Mouse (Mus musculus) c-Kit-positive CD71-positive TER-119-negative erythroid progenitor cells, embryonic 14.5 days (primary cell): ENCODE measurements around the gene Spaca3.

Experiments used
- DNase-seq: peaks from one replicate; pipeline ENCODE4 v3.0.0-alpha.2; 2013; ENCODE audit warnings: low read depth

Spaca3 gene

DNA sequence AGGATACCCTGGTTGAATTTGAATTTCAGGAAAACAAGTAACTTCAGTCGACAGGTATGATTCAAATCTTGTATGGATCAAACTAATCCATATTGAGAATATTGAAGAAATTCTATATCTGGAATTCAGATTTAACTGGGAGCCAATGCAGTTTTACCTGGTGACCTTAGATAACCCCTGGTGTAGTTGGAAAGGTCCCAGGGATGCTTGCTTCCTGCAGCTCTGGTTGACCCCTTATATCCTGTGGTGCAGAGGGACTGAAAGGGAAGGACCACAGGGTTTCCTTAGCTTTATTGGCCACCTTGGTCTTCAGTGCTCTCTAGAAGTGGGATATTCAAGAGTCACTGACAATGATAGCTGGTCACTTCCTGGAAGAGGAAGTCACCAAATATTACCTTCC, 9.9 kb downstream of the Spaca3 start:
- no peak for DNase-seq

DNA sequence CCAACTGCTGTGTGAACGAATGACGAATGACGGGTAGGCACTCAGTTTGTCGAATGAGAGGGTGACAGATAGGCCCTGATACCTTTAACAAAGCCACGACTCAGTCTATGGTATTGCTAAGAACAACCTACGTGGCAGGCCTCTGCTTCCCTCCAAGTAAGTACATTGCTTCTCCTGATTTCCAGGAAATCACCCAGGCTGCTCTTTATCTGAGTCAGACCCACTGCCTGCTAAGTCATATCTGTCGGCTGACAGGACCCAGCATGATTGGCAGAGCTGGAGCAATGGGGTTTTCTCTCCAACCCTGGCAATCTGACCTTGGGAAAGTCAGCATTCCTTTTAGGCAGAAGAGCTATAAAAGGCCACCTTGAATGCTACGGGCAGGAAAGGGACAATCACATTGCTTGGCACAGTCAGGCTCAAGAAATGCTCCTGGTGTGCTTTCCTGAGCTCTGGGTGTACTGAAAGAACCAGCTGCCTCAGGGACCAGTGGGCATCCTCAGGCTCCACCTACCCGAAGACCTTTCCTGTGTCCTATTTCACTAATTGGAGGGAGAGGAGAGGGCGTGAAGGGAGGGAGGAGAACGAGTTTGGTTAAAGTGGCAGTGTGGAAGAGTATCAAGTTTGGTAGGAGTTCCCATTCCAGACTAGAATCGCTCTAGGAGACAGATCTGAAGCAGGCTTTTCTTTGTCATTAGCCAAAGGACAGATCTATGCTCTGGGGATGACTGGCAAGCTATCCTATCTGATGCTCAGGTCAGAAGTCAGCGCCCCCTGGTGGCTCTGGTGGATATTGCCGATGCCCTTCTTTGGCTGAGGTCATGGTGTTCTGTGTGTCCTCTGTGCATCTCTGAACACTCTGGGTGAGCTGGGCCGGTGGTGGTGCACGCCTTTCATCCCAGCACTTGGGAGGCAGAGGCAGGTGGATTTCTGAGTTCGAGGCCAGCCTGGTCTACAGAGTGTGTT, 14.6 kb downstream of the Spaca3 start:
- DNase-seq: peak; percentile 78

GRCm38 (mm10) chr11:80877131-80877651, 19.0 kb downstream of the Spaca3 start:
- no peak for DNase-seq

GRCm38 (mm10) chr11:80878026-80878425, 19.9 kb downstream of the Spaca3 start:
- no peak for DNase-seq

DNA sequence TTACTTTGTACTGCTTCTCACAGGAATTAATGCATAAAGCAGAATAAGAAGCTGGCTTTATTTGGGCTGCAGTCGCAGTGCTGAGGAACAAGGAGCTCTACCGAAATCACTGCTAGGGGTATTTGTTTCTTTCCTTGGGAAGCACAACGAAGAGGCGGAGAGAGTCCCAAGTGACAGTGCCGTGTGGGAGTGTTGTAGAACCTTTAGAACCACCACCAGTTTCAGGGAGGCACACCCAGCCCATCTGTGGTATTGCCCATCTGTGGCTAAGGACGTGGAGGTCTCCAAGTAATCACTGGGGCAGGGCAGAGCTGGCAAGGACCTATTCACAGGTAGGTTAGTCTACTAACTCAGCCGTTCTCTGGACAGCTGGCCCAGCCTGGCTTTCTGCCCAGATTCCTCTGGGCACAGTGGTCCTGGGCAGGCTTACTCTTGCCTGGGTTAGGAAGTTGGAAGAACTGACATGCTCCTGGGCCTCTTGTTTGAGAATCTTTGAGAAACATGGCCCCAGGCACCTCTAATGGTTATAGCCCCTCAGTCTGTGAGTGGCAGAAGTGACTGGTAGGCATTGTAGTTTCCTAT, 24.2 kb downstream of the Spaca3 start:
- no peak for DNase-seq

DNA sequence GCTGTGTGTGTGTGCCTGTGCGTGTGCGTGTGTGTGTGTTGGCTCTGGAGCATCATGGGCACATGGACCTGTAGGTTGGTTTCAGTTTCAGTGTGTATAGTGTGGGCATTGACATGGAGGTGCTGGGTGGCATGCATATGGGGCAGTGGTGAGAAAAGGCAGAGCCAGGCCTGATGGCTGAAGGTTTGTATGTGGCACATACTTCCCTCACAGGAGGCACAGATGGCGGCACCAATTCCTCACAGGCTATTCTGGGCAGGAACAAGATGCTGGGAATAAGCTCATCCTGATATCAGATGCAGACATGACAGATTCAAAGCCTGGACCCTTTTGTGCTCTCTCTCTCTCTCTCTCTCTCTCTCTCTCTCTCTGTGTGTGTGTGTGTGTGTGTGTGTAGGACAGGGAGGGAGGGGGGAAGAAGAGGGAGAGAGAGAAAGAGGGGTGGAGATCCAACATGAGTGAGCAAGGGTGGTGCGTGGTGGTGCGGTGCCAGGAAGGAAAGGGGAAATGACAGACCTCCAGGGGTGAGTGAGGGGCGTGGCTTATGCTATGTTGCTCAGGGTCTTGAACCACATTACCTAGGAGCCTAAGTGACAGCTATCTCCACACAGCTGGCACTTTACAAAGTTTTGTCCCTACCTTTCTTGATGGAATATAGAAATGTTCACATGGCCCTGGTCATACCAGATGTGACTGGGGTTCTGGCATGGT, 26.5 kb downstream of the Spaca3 start:
- no peak for DNase-seq

DNA sequence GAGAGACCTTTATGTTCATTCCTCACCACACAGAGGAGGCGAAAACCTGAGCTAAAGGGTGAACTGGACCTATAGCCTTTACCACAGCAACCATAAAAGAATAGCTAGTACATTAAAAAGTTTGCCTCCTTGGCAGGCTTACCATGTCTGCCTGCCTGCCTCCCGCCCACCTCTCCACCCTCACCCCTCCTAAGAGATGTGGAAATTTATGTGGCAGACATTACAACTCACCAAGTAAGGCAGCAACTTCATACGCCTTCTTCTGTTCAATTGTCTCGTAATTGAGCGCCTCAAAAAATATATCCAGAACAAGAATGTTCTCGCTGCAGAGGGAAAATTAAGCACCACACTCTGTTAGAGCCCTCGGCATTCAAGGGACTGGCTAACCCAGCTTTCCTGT, 28.2 kb downstream of the Spaca3 start:
- DNase-seq: no peak

DNA sequence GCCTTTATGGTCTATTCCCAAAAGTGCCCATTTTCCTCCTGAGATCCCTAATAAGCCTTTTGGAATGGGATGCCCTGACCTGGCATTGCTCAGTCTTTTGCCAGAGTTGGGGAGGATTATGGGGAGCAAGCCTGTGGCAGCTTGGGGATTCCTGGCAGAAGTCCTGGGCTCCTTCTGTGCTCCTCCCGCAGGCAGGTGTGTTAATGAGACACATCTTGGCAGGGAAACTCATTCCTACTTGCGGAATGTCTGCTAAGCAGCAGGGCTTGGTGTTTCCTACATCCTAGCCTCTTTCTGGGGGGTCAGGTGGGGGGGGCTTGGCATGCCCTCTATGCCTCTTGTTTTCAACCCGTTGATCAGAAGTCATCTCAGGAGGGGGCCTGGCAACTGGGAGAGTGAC, 28.9 kb downstream of the Spaca3 start:
- no peak for DNase-seq

- no peak for DNase-seq
These were observed 31.3 kb downstream of the Spaca3 start for GRCm38 (mm10) chr11:80889336-80890063.

GRCm38 (mm10) chr11:80895853-80896252, 37.7 kb downstream of the Spaca3 start:
- no peak for DNase-seq

DNA sequence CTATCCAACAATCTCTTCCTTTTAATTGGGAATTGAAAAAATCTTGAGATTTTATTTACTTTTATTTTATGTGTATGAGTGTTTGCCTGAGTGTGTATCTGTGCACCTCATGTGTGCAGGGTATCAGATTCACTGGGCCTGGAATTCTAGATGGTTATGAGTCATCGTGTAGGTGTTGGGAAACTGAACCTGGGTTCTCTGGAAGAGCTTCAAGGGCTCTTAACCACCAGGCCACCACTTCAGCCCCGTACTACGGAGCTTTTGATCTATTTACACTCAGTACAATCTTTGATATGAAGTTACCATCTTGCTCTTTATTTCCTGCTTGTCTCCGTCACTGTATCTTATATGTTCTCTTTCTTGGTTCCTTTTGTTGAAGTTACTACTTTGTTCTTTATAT, 42.4 kb downstream of the Spaca3 start:
- DNase-seq: no peak

DNA sequence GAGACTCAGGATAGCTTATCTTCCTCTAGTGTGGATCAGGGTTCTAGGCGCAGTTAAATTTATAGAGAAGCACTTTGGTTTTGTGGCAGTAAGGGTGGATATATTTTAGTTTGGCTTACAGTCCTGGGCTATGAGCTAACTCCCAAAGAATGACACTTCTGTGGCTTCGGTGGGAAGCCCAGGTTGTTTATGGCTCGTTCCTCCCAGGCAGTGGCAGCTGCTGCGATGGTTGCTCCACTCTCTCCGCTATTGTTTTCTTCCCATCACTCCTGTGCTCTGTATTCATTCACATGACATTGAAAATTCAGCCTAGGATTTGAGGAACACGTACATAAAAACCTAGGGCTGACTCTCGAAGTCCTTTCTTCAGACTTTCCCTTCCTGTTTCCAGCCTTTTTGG, 44.5 kb downstream of the Spaca3 start:
- DNase-seq: no peak

DNA sequence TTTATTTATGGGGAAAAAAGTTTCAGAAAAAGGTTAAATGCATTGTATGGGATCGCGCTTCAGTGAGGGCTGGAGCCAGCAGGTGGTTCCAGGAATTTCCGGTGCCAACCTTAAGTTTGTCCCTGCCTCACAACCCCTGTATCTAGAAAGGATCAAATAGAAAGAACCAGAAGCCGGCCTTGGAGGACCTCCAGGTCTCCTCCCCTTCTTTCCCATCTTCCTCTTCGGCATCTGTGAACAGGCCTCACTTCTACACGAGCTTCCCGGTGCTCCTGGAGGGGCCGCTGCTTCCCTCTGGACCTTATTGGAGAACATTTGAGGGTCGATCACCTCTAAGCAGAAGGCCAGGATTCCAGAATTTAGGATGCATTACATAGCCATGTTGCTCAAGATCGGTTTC, 45.3 kb downstream of the Spaca3 start:
- DNase-seq: no peak

- no peak for DNase-seq
These were observed 46.4 kb downstream of the Spaca3 start for GRCm38 (mm10) chr11:80904559-80904958.

DNA sequence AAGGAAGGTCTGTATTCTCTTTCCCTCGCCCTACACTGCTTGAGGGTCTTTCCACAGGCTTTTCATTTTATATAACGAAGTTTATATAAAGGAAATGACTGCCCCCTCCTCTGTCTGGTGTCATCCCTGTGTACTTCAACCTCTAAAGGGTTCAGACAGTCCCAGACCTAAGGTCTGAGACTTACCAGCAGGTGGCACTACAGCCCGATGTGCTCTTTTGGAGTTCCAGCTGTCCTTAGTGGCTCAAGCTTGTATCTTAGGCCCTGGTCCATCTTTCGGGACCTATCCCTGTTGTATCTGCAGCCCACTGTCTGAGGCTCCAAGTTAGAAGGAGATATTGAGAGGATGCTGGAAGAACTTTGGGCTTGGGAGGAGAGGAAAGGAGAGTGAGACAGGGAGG, 48.3 kb downstream of the Spaca3 start:
- DNase-seq: peak; percentile 3

- DNase-seq: no peak
These were observed 49.7 kb downstream of the Spaca3 start for GRCm38 (mm10) chr11:80907820-80908219.

GRCm38 (mm10) chr11:80912721-80913120, 54.6 kb downstream of the Spaca3 start:
- DNase-seq: no peak

DNA sequence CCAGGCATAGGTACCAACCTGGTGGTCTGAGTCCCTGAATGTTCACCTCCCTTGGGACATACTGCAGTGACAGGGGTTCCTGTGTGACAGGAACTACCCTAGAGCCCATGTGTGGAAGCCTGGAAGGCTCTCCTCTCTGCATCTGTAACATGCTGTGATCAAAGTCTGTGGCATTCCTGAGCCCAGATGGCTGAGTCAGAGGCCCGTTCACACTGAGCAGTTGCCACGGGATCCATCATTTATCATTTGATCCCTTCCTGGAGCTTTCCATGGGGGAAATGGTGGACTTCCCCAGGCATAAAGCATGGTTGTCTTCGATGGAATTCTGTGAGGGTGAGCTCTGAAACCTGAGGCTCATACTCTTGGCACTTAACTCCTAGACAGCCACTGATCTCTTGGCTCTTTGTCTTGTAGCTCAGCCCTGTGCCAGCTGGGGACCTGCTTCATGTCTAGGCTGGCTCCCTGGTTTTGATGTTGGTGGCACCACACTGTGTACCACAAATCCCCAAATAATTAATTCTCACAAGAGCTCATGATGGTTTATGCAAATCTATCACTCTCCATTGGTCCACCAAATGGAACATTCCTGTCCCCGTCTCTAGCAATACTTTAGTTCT, 55.4 kb downstream of the Spaca3 start:
- DNase-seq: no peak
